Mouse (Mus musculus) subcutaneous adipose tissue, adult 2 months (tissue): ENCODE data around the gene Cts3. TPM values are rescaled to one million over a fixed set of nuclear protein-coding genes. Genes with fewer than 3 reads are reported as not detected.

Source experiments
- polyA plus RNA-seq: library from polyadenylated mRNA; depleted of rRNA; stranded (reverse); fragments of >200 nt; gene quantifications from 2 replicates; pipeline ENCODE4 v1.2.3, GENCODE M21; 2012; ENCODE audit warnings: low replicate concordance; rRNA removed

The Cts3 gene
- polyA plus RNA-seq, result not detected in 2 replicates

DNA sequence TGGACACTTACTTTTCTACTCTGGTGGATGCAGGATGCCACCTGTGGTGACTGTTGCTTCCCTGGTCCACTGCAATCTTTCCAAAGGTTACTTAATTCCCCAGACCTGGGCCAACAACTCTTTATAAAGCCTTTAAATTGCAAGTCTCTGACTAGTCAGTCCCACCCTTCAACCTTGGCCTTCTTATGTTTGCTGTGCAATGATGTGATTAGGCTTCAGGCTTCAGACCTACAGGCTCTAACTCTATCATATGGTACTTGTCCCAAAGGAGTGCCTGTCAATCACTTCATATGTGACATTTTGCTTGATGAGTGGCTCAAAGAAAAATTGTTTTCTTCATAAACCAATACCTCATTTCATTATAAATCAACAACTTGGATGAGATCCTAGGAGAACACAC is at the start of gene Cts3:
TSS of gene Cts3 (minus strand) at position 101 of the 400 bp plus-strand sequence.

DNA sequence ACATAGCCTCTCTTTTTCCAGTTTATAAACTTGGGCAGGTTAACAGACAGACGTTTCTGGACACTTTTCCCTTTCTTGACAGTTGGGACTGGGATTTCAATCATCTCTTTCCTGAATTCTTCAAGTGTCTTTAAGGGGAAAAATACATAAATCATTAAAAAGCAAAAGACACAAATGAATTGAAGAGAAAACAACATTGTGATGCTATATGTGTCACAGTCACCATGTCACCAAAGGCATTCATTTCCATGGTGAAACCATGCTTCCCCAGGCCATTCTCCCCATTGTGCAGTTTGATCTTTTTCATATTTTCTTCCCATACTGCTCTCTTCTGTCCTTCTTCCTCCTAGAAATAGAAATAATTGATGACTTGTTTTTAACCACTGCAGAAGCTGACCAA is 1.9 kb downstream of the Cts3 start, which contains the start of gene Gm49352:
TSS of gene Gm49352 (minus strand) at position 101 of the 400 bp plus-strand sequence.

DNA sequence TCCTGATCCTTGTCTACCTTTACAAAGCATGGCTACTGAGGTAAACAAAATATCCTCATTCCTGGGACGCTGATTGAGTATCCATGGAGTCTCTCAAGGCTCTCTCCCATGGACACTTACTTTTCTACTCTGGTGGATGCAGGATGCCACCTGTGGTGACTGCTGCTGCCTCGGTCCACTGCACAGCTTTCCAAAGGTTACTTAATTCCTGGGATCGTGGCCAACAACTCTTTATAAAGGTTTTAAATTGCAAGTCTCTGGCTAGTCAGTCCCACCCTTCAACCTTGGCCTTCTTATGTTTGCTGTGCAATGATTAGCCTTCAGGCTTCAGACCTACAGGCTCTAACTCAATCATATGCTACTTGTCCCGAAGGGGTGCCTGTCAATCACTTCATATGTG is 28.3 kb downstream of the Cts3 start, which contains the start of gene Ctsm:
TSS of gene Ctsm (minus strand) at position 209 of the 400 bp plus-strand sequence.

Other genes with a start within 250 kb of the Cts3 start
- gene Cts7, start 211.9 kb downstream of the Cts3 start, polyA plus RNA-seq, result not detected in 2 replicates
- not detected in 2 replicates for gene Ctsm, start 28.3 kb downstream of the Cts3 start, polyA plus RNA-seq
- gene Gm49352, start 2.0 kb downstream of the Cts3 start, polyA plus RNA-seq, result not detected in 2 replicates